Mouse (Mus musculus) CH12.LX (cell line): ENCODE measurements around the gene Ccdc142.

Experiments
- BHLHE40 ChIP-seq: IDR thresholded peaks from 2 replicates; pipeline ENCODE4 v1.6.1; 2011; ENCODE audit warnings: mild to moderate bottlenecking, low read depth, low read length, improper control_type of control experiment
- CTCF ChIP-seq, 2 experiments: IDR thresholded peaks in 1 of 2; conservative IDR thresholded peaks in 1 of 2; 2 replicates each; pipeline ENCODE4 v1.5.1; 2011 to 2012; ENCODE audit warnings: low read depth in 2 of 2, low read length in 2 of 2, improper control_type of control experiment in 1 of 2, inconsistent platforms in 1 of 2, mild to moderate bottlenecking in 1 of 2, moderate library complexity in 1 of 2
- GABPA ChIP-seq: IDR thresholded peaks from 2 replicates; pipeline ENCODE4 v1.6.1; 2012; ENCODE audit warnings: low read depth, low read length, improper control_type of control experiment, inconsistent platforms; ENCODE audit not compliant: insufficient replicate concordance
- MAX ChIP-seq: IDR thresholded peaks from 2 replicates; pipeline ENCODE4 v1.6.1; 2011; ENCODE audit warnings: low read length, improper control_type of control experiment
- MXI1 ChIP-seq: IDR thresholded peaks from 2 replicates; pipeline ENCODE4 v1.6.1; 2011; ENCODE audit warnings: mild to moderate bottlenecking, low read depth, low read length, improper control_type of control experiment
- NELFE ChIP-seq: IDR thresholded peaks from 2 replicates; pipeline ENCODE4 v1.6.1; 2011; ENCODE audit warnings: low read depth, low read length, improper control_type of control experiment
- POLR2A ChIP-seq: IDR thresholded peaks from 2 replicates; pipeline ENCODE4 v1.6.1; 2011; ENCODE audit warnings: low read depth, mild to moderate bottlenecking, improper control_type of control experiment, low read length
- SIN3A ChIP-seq: IDR thresholded peaks from 2 replicates; pipeline ENCODE4 v1.6.1; 2012; ENCODE audit warnings: low read length, improper control_type of control experiment, inconsistent platforms
- TBP ChIP-seq: conservative IDR thresholded peaks from 2 replicates; pipeline ENCODE4 v1.6.1; 2011; ENCODE audit warnings: low read depth, low read length, improper control_type of control experiment
- ZMIZ1 ChIP-seq: IDR thresholded peaks from 2 replicates; pipeline ENCODE4 v1.6.1; 2012; ENCODE audit warnings: low read depth, mild to moderate bottlenecking, inconsistent platforms, low read length, improper control_type of control experiment

GRCm38 (mm10) chr6:83084477-83084876, 16.9 kb upstream of the Ccdc142 start:
- TF ChIP-seq NELFE (no peak), MAX (no peak), POLR2A (no peak), CTCF (conservative IDR thresholded peaks at IDR 0.05 in 1 of 2, IDR thresholded peaks at IDR 0.05 in 1 of 2; ENCODE audit: low read depth in 2 of 2, low read length in 2 of 2) (no peak), SIN3A (no peak), TBP (no peak), BHLHE40 (no peak), GABPA (no peak), MXI1 (no peak), ZMIZ1 (no peak)
